Mouse (Mus musculus) midbrain, postnatal 0 days (tissue): ENCODE measurements at regions not wholly inside any gene's neighbourhood (a gene's known extent, or its start where the extent isn't known, plus 50 kb on each side); places are given as distances from the start of the nearest gene placed in this dataset.
A peak's percentile ranks its signal among the peaks of the same experiment; 100 is the strongest.

Experiments
- ATAC-seq: fragments of 200-750 bp; cut with Nextera tagmentation; 2 replicates; pipeline ENCODE4 v1.8.0; 2017; ENCODE audit warnings: moderate number of reproducible peaks, mild to moderate bottlenecking, moderate TSS enrichment, moderate library complexity; ENCODE audit not compliant: low FRiP score
- DNase-seq: peaks from one replicate; pipeline ENCODE4 v3.0.0-alpha.2; 2015; ENCODE audit warnings: low spot score
- H3K27ac ChIP-seq: fragments of 300-500 bp; sonication (generic); 2 replicates; pipeline ENCODE4 v1.5.1; 2014; ENCODE audit warnings: low read depth, mild to moderate bottlenecking, low read length, mixed read lengths
- H3K27me3 ChIP-seq: fragments of 300-500 bp; sonication (generic); 2 replicates; pipeline ENCODE4 v1.6.1; 2014; ENCODE audit warnings: low read length, control low read depth, mixed read lengths; ENCODE audit not compliant: insufficient read depth
- H3K36me3 ChIP-seq: fragments of 300-500 bp; sonication (generic); 2 replicates; pipeline ENCODE4 v1.6.1; 2014; ENCODE audit warnings: low read length, control low read depth, mixed read lengths; ENCODE audit not compliant: insufficient read depth
- H3K4me1 ChIP-seq: fragments of 300-500 bp; sonication (generic); 2 replicates; pipeline ENCODE4 v1.6.1; 2014; ENCODE audit warnings: mild to moderate bottlenecking, control low read depth, antibody characterized with exemption, low read length, mixed read lengths; ENCODE audit not compliant: insufficient read depth
- H3K4me2 ChIP-seq: fragments of 300-500 bp; sonication (generic); 2 replicates; pipeline ENCODE4 v1.6.1; 2014; ENCODE audit warnings: low read depth, mild to moderate bottlenecking, low read length, mixed read lengths; ENCODE audit not compliant: poor library complexity, severe bottlenecking
- H3K4me3 ChIP-seq: fragments of 300-500 bp; sonication (generic); 2 replicates; pipeline ENCODE4 v1.5.1; 2014; ENCODE audit warnings: low read depth, mild to moderate bottlenecking, low read length, moderate library complexity
- H3K9ac ChIP-seq: fragments of 300-500 bp; sonication (generic); replicated peaks from 2 replicates; pipeline ENCODE4 v1.6.1; 2014; ENCODE audit warnings: mild to moderate bottlenecking, low read length, moderate library complexity, mixed read lengths; ENCODE audit not compliant: poor library complexity, severe bottlenecking
- H3K9me3 ChIP-seq: fragments of 300-500 bp; sonication (generic); 2 replicates; pipeline ENCODE4 v1.6.1; 2016; ENCODE audit warnings: low read length, control low read depth
- CTCF ChIP-seq: IDR thresholded peaks from 2 replicates; pipeline ENCODE4 v1.5.1; 2016; ENCODE audit warnings: antibody characterized with exemption, mild to moderate bottlenecking
- WGBS: fragments of 180-500 bp; shearing (Covaris S2); extraction: QIAGEN DNeasy Blood & Tissue Kit; methylation state at CpG from one replicate; pipeline ENCODE4 v1.1.7; 2014; 5-methylcytosine and 5-hydroxymethylcytosine counted together

DNA sequence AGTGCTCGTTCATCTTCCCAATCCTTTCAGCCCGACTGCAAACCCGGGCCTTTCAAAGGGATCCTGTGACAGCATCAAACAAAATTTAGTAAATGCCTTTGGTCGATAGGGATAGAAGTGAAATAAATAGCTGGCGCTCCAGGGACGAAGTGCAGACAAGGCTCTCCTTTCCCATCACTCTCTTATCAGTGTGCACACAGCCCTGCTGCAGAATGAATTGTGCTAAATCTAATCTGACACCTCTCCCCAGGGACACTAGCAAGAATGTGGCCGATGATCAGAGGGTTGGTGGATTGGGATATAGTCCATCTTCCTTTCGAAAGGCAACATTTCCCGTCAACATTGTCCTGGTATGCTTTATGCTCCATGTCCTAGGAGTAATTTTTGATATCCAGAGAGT, 1372.9 kb upstream of the Tenm4 start:
- Histone ChIP-seq H3K36me3 (no peaks in the 10 kb centered on the region), H3K27me3 (no peaks in the 10 kb centered on the region), H3K4me1 (no peaks in the 10 kb centered on the region; the same call in 1 of the 2 replicates), H3K4me3 (no peak overlapping the region), H3K4me2 (no peak overlapping the region), H3K9ac (no peak overlapping the region), H3K27ac (no peak overlapping the region), H3K9me3 (no peaks in the 10 kb centered on the region)
- peak; percentile 60; the same call in 1 of the 2 replicates for ATAC-seq
- WGBS = 30% methylated on average over 9 of the region's 9 CpGs
- peak; percentile 37 for DNase-seq
- TF ChIP-seq CTCF = no peak

GRCm38 (mm10) chr7:94841197-94841596, 1329.8 kb upstream of the Tenm4 start:
- no peak overlapping the region for H3K4me3 ChIP-seq
- ATAC-seq (no peak), DNase-seq (no peak)
- H3K4me2 ChIP-seq = no peak overlapping the region
- H3K9me3 ChIP-seq = no peaks in the 10 kb centered on the region
- H3K27ac ChIP-seq = no peak overlapping the region
- H3K9ac ChIP-seq = no peak overlapping the region
- WGBS = 89% methylated on average over 4 of the region's 4 CpGs
- no peaks in the 10 kb centered on the region for H3K27me3 ChIP-seq
- no peak for TF ChIP-seq CTCF
- H3K4me1 ChIP-seq = no peaks in the 10 kb centered on the region
- no peaks in the 10 kb centered on the region for H3K36me3 ChIP-seq

DNA sequence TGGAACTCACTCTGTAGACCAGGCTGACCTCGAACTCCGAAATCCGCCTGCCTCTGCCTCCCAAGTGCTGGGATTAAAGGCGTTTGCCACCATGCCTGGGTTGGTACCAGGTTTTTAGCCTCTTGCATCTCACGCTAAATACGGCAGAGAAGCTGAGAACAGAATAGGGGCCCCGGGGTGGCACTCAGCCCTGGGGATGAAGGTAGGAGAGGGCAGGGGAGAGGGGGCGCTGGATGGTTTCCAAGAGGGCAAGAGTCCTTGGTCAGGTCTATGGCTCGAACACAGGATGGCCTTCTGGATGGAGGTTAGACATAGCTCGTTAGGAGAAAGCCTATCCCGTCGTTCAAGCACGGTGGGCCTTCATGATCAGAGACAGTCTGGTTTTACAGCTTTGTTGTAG, 1319.7 kb upstream of the Tenm4 start:
- H3K36me3 ChIP-seq = no peaks in the 10 kb centered on the region
- H3K9ac ChIP-seq = no peak overlapping the region
- WGBS = 93% methylated on average over 13 of the region's 13 CpGs
- no peak for TF ChIP-seq CTCF
- no peak overlapping the region for H3K4me3 ChIP-seq
- no peak for ATAC-seq
- H3K27me3 ChIP-seq = no peaks in the 10 kb centered on the region
- H3K4me1 ChIP-seq = no peaks in the 10 kb centered on the region
- H3K4me2 ChIP-seq = no peak overlapping the region
- H3K9me3 ChIP-seq = no peaks in the 10 kb centered on the region
- no peak for DNase-seq
- H3K27ac ChIP-seq = no peak overlapping the region

GRCm38 (mm10) chr7:94856636-94857035, 1314.4 kb upstream of the Tenm4 start:
- Histone ChIP-seq H3K4me1 (no peaks in the 10 kb centered on the region), H3K4me2 (no peak overlapping the region), H3K4me3 (no peak overlapping the region), H3K9me3 (no peaks in the 10 kb centered on the region), H3K36me3 (no peaks in the 10 kb centered on the region), H3K27ac (no peak overlapping the region), H3K9ac (no peak overlapping the region), H3K27me3 (no peaks in the 10 kb centered on the region)
- no peak for ATAC-seq
- 82% methylated on average over 2 of the region's 2 CpGs for WGBS
- no peak for TF ChIP-seq CTCF
- no peak for DNase-seq

- no peak for DNase-seq
- Histone ChIP-seq H3K4me2 (no peak overlapping the region), H3K9ac (no peak overlapping the region), H3K9me3 (no peaks in the 10 kb centered on the region), H3K36me3 (no peaks in the 10 kb centered on the region), H3K27ac (no peak overlapping the region), H3K4me1 (no peaks in the 10 kb centered on the region), H3K27me3 (no peaks in the 10 kb centered on the region), H3K4me3 (no peak overlapping the region)
- WGBS = 37% methylated on average over 2 of the region's 2 CpGs
- no peak for TF ChIP-seq CTCF
- peak; percentile 41; the same call in 1 of the 2 replicates for ATAC-seq
Measured at GRCm38 (mm10) chr7:94890711-94891430, 1280.2 kb upstream of the Tenm4 start.

- no peak overlapping the region for H3K4me2 ChIP-seq
- no peaks in the 10 kb centered on the region for H3K36me3 ChIP-seq
- H3K27ac ChIP-seq = no peak overlapping the region
- WGBS = 51% methylated on average over 3 of the region's 3 CpGs
- H3K9me3 ChIP-seq = no peaks in the 10 kb centered on the region
- H3K4me1 ChIP-seq = no peaks in the 10 kb centered on the region
- H3K27me3 ChIP-seq = no peaks in the 10 kb centered on the region
- DNase-seq (peak; percentile 18), ATAC-seq (no peak)
- no peak overlapping the region for H3K4me3 ChIP-seq
- no peak for TF ChIP-seq CTCF
- H3K9ac ChIP-seq = no peak overlapping the region
Measured at GRCm38 (mm10) chr7:94898088-94898487, 1273.0 kb upstream of the Tenm4 start.
